Mouse (Mus musculus) C2C12 (cell line): ENCODE results near the gene Retreg1.

Experiments used
- CEBPB ChIP-seq: IDR thresholded peaks from one replicate; pipeline ENCODE4 v1.6.1; 2011; ENCODE audit warnings: low read depth, mild to moderate bottlenecking, control low read depth, moderate library complexity
- CTCF ChIP-seq: IDR thresholded peaks from one replicate; pipeline ENCODE4 v1.5.1; 2011; ENCODE audit not compliant: control insufficient read depth, insufficient read depth, insufficient read length
- MAX ChIP-seq: IDR thresholded peaks from one replicate; pipeline ENCODE4 v1.6.1; 2011; ENCODE audit warnings: mild to moderate bottlenecking, control low read depth
- MYOD1 ChIP-seq: IDR thresholded peaks from one replicate; pipeline ENCODE4 v1.6.1; 2011; ENCODE audit warnings: low read depth; ENCODE audit not compliant: control insufficient read depth, insufficient read length
- USF1 ChIP-seq: IDR thresholded peaks from one replicate; pipeline ENCODE4 v1.6.1; 2011; ENCODE audit warnings: low read depth, mild to moderate bottlenecking, control low read depth, moderate library complexity

- TF ChIP-seq CTCF (no peak), CEBPB (no peak), MYOD1 (no peak), MAX (no peak), USF1 (no peak)
Observed at GRCm38 (mm10) chr15:25971596-25971995, 128.6 kb downstream of the Retreg1 start.
